Mouse (Mus musculus) erythroblast, embryonic 14.5 days (primary cell): ENCODE measurements around the gene Sfxn5.

Experiments used
- GATA1 ChIP-seq: IDR thresholded peaks from 2 replicates; pipeline ENCODE4 v1.6.1; 2012; ENCODE audit warnings: low read length, inconsistent platforms, mixed read lengths
- TAL1 ChIP-seq: IDR thresholded peaks from 3 replicates; pipeline ENCODE4 v1.6.1; 2012; ENCODE audit warnings: low read length, inconsistent platforms, mixed read lengths

GRCm38 (mm10) chr6:85219706-85220105 lies 113.5 kb downstream of the Sfxn5 start:
- no peak for TF ChIP-seq GATA1
- TF ChIP-seq TAL1, result no peak
